Mouse (Mus musculus) E14TG2a.4 (cell line): ENCODE results near the gene Duxbl3.
"Not testable (repeated sequence)": the region's sequence is repeated elsewhere in the genome, so short reads cannot be mapped to it uniquely, and the experiment has no call there.

Experiments
- CTCF ChIP-seq: conservative IDR thresholded peaks from 2 replicates; pipeline ENCODE4 v1.5.1; 2014; ENCODE audit warnings: low read length
- NANOG ChIP-seq: IDR thresholded peaks from 2 replicates; pipeline ENCODE4 v1.6.1; 2014; ENCODE audit warnings: borderline replicate concordance, low read length, mixed read lengths
- POU5F1 ChIP-seq: IDR thresholded peaks from 2 replicates; pipeline ENCODE4 v1.6.1; 2014; ENCODE audit warnings: low read length, borderline replicate concordance

DNA sequence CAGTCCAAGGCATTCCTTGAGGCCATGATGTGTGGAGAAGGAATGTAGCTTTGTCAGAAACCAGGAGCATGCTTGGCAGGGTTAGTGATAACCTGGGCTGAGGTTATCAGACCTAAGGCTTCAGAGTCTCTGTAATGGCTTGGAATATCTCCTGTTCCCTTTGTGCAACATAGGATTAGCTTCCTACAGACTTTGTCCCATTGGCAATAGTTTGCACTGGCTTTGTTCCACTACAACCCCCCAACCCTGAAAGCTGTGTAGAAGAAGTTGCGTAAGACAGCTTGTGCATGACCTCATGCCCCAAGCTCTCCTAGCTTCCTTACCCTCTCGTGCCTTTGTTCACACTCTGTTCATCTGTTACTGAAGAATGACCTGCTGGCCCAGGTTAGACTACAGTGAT is 20.6 kb upstream of the Duxbl3 start:
- TF ChIP-seq CTCF, NANOG, POU5F1: not testable (repeated sequence)
